Mouse (Mus musculus): ENCODE results near the gene Klk11.

The Klk11 gene

DNA sequence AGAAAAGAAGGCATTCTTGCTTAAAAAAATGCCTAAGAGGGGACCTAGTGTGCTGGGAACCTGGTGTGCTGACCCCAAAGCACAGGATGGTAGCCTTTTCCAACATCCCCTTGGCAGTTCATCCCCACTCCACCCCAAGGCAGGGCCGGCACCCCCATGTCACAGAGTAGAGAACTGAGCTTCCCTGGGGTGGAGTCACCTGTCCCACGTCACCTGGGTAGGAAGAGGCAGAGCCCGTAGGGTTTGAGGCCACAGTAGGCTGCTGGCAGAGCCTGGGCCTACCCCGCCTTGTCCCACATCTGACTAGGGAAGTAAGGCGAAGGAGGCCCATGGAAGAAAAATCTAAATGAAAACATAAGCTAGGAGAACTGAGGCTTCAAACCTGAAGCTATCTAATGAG is at the start of gene Klk11:
Gene Klk11, plus strand, starts transcription at position 241 of the 400 bp plus-strand sequence.
- no peak for DNase-seq

DNA sequence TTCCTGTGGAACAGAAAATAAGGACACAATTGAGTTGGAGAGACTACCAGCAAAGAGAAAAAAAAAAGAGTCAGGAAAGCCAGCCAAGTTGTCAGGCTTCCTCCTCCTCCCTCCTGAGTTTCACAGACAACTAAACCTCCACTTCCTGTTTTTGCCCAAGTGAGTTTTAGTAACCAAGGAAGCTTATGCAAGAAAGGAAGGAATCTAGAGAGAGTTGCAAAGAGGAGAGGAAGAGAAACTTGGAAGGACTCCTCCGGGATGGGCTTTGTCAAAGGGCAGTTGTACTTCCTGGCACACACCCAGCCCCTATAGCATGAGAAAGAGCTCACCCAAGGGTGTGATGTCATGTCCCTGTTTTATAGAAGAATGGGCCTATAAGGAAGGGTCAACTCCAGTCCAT is 26.6 kb upstream of the Klk11 start:
- DNase-seq: no peak

DNA sequence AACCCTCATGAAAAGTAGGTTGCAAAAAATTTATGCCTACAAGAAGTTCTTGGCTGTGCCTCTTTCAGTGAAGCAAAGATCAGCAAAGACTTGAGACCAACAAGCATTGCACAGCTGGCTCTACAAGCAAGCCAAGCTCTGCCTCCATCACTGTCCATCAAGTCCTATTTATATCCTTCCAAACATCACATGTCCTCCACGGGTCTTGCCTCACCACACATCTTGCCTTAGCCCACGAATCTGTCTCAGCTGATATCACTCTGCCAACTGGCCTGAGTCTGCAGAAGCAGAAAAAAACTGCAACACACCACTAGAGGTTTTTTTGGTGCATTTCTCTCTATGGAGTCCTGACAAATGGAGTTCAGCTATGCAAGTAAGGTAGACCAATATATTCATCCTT is 21.6 kb upstream of the Klk11 start:
- no peak for DNase-seq

DNA sequence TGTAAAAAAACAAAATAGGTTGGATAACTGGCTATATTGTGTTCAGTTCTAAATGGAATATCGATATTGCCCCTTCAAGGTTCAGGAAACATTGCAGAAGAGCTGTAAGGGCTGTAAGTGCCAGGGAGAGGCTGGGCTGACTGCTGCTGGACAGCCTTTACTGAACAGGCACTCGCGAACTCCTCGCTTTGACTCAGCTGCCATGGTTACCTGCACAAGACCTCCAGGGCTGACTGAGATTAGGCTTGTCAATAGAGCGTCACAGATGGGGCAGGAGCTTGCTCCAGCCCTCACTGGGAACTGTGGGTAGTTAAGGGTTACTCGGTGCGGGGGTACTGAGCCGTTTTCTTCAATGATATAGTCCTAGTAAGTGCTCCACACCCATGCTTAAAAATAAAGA is 7.9 kb upstream of the Klk11 start:
- DNase-seq: no peak

DNA sequence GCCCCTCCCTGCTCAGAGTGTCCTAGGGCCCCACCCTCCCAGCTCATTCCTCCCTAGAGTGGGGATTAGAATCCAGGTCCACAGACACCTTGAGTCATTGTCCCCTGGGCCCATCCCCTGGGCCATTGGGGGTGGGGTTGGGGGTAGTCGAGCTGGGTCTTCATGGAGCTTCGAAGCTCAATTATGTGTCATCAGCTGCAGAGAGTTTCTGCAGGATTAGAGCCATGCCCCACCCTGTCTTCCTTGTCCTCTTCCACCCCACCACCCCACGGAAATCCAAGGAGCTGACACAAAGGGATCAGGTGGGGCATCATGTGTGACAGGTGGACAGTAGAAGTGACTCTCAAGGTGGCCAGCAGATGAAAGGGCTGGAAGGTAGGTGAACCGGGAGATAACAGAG is 5.8 kb upstream of the Klk11 start, which contains the start of gene Klk12:
Gene Klk12, plus strand, starts transcription at position 301 of the 400 bp plus-strand sequence.
- no peak for DNase-seq

DNA sequence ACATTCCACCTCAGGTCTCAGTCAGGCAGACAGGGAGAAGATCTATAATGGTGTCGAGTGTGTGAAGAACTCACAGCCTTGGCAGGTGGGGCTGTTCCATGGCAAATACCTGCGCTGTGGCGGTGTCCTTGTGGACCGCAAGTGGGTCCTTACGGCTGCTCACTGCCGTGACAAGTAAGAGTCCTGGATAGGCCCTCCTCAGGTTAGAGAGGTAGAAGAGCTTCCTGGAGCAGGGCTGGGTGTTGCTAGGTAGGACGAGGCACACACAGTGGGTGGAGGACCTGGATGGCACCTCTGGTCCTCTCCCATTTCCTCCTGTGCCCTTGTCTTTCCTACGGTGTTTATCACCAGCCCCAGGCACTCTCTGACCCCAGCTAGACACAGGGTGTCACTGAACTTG is 4.8 kb upstream of the Klk11 start:
- DNase-seq: no peak

DNA sequence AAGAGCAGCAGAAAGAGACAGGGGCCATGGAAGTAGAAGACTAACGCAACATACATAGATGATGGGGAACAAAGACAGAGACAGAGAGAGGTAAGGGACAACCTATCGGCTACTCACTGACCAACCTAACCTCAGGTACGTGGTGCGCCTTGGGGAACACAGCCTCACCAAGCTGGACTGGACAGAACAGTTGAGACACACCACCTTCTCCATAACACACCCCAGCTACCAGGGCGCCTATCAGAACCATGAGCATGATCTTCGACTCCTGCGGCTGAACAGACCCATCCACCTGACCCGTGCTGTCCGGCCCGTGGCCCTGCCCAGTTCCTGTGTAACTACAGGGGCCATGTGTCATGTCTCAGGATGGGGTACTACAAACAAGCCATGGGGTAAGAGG is 3.7 kb upstream of the Klk11 start:
- DNase-seq: no peak

DNA sequence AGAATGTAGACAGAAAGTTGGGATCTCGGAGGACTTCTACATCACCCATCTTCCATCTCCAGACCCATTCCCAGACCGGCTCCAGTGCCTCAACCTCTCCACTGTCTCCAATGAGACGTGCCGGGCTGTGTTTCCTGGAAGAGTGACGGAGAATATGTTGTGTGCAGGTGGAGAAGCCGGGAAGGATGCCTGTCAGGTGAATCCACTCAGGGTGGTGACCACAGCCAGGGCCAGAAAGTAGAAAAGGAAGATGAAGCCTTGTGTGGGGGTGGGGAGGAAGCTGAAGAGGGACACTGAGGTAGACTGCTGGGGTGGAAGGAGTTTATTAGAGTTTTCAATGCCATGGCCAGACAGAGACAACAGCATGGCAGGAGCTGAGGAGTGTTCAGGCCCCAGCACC is 2.5 kb upstream of the Klk11 start:
- no peak for DNase-seq

DNA sequence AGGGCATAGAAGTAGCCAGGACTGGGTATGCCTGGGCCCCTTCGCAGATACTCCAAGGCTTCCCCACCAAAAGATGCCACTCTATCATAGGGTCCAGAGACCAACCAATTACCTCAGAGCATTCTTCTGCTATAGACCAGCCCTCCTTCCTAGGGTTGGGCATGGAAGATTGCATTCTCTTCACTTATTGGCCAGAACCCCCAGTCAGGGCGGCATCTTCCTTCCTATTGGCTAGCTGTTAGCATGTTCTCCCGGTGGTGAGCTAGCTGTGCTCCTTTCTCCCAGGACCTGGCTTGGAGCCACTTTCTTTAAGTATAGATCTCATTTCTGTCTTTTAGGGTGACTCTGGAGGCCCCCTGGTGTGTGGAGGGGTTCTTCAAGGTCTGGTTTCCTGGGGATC is 1.5 kb upstream of the Klk11 start:
- DNase-seq: no peak

DNA sequence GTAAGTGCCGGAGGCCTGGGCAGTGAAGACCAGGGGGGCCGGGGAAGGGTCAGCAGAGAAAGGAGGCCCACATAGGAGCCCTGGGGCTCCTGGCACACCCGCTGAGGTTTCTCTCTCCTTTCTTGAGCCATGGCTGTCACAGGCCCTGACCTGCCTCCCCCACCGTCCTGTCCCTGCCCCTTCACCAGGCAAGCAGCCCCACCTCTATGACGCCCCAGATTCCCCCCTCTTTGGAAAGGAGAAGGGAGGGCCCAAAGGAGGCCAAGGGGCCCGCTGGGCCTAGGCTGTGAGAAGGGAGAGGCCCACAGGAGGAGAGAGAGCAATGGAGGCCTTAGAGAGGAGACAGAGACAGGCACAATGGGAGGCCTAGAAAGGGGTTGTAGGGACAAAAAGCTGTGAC is 398 bp downstream of the Klk11 start:
- no peak for DNase-seq

DNA sequence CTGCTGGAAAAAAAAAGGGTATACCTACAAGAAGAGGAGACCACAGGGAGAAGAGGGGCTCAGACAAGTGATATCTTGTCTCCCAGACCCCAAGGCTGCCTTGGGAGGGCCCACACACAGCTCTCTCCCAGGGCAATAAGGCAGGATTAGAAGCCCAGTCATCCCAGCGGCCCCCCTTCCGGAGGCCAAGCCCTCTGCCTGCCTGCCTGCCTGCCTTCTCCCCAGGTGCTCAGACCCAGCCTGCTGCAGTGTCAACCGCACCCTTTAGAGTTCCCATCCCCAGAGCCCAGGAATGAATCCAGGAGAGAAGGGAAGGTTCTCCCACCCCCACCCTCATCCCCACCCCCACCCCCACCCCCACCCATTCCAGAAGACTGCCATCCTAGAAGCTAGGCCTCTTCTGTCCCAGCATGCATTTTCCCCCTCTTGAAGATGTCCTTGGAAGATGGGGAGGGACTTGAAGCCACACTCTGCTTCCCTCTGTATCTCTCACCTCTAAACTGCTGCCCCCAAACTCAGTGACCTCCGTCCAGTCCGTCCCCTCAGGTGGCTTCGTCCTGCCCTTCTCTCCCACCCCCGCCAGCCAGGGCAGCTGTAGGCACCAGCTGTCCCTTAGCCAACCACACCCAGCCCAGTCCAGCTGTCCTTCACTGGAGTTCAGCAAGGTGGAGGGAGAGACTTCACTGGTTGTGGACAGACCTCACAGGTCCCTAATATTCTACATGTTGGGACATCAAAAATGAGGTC is 1.1 kb downstream of the Klk11 start:
- no peak for DNase-seq

DNA sequence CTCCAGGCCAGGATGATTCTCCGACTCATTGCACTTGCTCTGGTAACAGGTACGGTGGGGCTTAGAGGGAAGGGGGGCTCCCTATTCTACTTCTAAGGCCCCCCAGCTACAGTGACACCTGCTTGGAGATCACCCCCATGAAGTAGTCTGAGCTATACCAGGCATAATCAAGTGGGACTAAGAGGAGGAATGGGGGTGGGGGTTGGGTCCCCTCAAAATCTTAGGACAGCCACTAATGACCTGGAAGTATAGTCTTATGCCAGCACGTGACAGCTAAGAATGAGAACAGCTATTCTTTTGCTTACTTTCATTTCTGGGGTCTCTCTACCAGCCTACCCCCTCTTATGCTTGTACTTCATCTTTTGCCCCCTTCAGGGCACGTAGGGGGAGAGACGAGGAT is 2.1 kb downstream of the Klk11 start:
- no peak for DNase-seq

DNA sequence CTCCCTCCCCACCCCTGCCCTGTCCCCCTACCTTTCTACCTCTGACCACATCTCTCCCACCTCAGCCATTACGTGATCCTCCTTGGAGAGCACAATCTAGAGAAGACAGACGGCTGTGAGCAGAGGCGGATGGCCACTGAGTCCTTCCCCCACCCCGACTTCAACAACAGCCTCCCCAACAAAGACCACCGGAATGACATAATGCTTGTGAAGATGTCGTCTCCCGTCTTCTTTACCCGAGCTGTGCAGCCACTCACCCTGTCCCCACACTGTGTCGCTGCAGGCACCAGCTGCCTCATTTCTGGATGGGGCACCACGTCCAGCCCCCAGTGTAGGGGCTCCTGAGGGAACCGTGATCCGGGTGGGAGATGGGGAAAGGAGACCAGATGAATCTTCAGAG is 3.0 kb downstream of the Klk11 start:
- no peak for DNase-seq

DNA sequence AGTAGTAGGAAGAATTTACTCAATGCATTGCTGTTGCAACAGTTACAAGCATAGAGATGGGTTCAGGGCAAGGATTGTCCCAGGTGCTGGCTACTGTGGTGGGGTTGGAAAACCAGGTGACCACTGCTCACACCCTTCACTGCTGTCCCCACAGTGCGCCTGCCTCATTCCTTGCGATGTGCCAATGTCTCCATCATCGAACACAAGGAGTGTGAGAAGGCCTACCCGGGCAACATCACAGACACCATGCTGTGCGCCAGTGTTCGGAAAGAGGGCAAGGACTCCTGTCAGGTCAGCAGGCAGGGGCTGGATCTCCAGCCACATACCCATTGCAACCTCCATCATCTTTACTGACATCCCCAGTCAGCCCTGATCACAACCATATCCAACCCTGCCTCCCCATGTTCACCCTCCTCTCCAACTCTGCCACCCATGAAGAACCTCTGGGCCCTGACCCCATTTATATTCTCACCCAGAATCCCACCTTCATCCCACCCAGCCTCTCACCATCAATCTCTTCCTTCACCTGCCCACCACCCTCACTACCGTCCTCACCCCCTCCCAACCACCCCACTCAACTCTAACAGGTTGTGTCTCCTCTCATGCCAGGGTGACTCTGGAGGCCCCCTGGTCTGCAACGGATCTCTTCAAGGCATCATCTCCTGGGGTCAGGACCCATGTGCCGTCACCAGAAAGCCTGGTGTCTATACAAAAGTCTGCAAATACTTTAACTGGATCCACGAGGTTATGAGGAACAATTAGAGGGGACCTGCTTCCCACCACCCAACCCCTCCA is 4.0 kb downstream of the Klk11 start:
- no peak for DNase-seq

DNA sequence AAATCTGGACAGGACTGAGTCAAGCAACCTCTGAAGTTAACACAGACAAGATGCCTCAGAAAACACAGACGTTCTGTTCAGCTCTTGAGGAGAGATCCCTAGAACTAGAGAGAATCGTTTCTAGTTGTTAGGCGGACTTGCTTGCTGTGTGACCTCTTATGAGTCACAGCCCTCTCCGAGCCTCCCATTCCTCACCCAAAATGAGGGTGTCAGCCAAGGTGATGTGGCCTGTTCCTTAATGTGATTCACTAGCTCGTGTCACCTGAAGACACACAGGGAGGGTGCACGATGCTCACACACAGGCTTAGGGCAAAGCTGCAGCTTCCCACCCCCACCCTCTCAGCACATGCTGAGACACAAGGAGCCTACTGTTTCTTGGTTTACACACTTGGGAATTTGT is 5.8 kb downstream of the Klk11 start:
- DNase-seq: no peak

DNA sequence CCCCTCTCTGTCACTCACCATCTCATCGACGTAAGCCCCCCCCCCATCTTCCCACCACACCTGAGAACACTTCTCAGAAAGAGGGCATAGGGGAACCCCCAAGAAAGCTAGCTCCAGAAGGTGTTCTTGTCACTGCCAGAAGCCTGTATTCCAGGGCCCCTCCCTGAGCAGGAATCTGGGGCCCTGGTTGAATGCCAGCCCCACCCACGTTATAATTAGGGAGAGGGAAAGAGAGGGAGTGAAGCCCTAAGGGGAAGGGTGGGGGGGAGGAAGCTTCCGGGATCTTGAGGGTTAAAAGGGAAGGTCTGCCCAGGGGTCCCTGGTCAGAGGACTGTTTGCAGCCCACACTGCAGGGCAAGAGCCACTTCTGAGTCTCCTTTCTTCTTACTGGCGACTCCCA is 6.3 kb downstream of the Klk11 start, which contains the start of gene Klk10:
Gene Klk10, plus strand, starts transcription at position 290 of the 400 bp plus-strand sequence.
- DNase-seq: no peak

DNA sequence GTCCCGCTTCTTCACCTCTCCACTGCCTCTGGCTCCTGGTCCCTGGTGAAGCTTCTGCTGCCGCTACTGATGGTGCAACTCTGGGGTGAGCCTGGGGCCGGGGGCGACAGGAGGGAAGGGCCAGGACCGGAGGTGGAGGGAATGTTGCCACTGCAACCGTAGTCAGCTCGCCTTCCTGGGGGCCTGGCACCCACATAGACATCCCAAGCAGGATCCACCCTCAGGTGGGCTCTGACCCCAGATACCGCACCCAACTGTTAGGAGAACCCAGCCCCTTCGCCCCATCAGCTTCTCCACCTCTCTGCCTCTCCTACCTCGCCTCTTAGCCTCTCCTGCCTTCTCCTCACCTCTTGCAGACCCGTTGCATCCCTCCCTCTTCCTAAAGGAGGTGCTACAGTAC is 7.1 kb downstream of the Klk11 start:
- no peak for DNase-seq

DNA sequence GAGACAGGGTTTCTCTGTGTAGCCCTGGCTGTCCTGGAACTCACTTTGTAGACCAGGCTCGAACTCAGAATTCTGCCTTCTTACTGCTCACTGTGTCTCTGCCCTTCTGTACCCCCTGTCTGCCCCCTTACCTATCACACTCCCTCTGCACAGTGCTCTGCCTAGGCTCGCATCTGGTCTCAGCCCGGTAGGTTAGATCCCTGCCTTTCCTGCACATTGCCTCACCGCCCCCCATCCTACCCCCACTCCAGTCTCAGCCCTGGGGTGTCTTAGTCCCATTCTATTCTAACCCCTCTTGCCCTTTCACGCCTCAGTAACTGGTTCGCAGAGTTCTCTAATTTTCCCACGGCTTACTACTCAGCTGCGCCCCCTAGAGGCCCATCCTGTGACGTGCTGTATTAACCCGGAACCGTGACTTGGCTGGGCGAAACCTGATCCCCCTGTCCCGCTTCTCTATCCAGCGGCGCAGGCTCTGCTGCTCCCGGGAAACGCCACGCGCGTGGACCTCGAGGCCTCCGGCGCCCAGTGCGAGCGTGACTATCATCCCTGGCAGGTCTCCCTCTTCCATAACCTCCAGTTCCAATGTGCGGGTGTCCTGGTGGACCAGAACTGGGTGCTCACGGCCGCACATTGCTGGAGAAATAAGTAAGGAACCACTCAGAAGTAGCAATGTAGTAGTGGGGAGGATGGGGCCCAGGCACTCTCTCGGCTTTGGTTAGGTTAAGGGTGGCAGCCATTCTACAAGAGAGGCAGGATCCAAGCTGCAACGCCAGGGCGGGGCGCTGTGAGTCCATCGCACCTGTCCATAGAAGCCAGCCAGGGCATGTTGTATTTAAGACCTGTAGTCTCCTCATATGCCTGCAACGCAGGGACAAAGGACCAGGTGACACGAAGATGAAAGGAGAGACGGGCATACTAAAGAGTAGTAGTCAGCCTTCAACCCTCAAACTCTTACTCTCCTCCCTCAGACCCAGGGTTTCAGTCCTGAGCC is 8.2 kb downstream of the Klk11 start:
- peak; percentile 36 to 75 for DNase-seq

DNA sequence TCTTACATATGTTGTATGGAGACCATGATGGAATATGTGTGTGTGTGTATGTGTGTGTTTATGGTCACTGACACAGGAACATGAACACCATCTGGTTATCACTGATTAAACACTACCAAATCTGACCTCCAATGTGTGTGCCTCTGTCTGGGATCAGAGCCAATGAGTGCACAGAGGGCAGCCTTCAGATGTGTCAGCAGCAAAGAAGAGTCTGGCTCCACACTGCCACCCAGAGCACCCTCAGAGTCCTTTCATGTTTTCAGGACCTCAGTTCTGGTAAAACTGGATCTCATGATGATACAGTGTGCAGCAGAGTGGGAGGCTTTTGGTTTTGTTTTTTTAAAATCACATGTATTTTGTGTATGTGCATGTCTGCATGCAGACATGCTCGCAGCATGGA is 10.9 kb downstream of the Klk11 start:
- DNase-seq: no peak

DNA sequence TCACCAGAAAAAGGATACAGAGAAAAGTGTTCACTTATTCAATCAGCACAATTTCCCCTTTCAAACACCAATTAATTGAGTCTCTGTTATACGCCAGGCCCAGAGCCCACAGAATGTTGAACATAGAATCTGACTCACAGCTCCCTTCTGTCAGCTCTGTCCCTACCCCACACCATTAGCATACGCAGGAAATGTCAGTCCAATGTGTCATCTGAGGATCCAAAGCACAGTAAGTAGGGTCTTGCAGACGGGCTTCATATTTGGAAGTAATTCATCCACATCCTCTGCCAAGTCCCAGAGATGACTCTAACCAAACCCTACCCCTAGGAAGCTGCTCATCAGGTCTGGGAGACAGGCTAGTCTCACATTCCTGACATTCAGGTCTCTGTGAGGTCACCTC is 13.7 kb downstream of the Klk11 start:
- no peak for DNase-seq

DNA sequence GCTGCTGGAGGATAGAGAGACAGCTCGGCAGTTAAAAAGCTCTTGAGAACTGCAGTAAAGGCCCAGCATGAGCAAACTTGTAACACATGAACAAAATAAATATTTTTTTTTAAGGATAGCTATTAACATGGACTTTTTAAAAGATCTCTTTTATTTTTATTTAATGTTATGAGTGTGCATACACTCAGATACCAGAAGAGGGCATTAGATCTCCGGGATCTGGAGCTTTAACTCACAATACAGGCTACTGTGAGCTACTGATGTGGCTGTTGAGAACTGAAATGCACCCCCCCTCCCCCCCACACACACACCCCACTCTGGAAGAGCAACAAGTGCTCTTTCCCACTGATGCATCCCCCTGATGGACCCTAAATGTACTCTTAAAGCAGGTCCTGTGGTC is 14.9 kb downstream of the Klk11 start:
- DNase-seq: no peak

DNA sequence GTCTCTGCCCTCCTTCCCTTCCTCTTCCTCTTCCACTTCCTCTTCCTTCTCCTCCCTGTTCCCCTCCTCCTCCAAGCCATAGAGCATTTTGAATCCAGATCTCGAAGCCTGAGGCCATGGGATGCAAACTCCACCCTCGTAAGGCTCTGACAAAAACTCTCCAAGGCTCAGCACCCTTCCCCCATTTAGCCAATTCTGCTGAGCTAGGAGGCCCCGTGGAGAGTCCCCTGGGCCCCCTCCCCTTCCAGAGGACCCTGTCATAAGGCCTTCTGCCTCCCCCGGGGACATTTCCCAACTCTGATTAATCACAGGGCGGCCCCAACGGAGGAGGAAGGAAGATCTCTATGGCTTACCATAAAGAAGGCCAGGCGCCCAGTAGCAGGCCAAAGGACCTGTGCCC is 17.2 kb downstream of the Klk11 start, which contains the start of gene Klk9:
Gene Klk9, plus strand, starts transcription at position 301 of the 400 bp plus-strand sequence.
- DNase-seq: no peak

DNA sequence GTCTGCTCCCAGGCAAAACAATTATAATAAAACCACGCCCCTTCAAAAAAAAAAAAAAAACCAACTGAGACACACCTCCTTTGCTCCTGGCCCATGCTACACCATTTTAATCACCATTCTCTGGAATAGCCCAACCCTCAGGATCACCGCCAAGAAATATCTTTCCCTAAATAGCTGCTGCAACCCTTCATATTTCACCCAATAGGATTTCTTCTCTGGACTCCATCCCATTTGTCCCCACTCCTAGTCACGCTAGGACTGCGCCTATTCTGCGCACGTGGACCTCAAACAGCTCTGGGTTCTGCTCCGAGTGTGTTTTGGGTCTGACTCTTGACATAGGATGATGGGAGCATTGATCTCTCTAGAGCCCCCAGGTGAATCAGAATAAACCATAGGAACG is 22.0 kb downstream of the Klk11 start:
- DNase-seq: no peak

Data from spleen, adult 18-20 months (tissue).